ENCODE assay signal across 25 mouse cellular contexts in the genomic region with DNA sequence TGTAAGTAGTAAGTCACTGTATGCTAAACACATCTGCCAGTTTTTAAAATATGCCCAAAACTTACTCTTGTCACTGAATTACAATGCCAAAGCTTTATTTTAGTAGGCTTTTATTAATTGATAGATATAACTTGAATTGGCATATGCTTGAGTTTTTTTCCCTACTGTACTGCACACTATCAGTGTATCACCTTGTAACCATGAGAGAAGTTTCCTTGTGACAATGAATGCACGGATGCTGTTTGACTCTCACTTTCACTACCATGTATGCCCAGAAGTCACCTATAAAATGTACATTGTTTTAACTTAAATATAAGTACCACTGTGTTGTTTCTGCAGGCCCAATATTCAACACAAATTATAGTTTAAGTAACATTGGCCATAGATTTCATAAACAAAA.
"Had no signal": no experiment of that assay in that cellular context is flagged by ENCODE, and none has a peak within 500 bp of the region (broad histone marks: within the 10 kb centered on the region; RNA-seq: fewer than 3 reads in every experiment).

No protein-coding gene starts in this region.

- H3K27ac ChIP-seq: embryonic facial prominence, embryonic 10.5 days; embryonic facial prominence, embryonic 12.5 days; embryonic facial prominence, embryonic 13.5 days; embryonic facial prominence, embryonic 15.5 days; forebrain, embryonic 10.5 days; forebrain, embryonic 13.5 days; forebrain, embryonic 15.5 days; gastrocnemius, adult 2 months; heart, adult 2 months had no signal

- H3K9ac ChIP-seq: embryonic facial prominence, embryonic 12.5 days; embryonic facial prominence, embryonic 13.5 days; embryonic facial prominence, embryonic 15.5 days; forebrain, embryonic 13.5 days; forebrain, embryonic 15.5 days had no signal

- H3K4me3 ChIP-seq: embryonic facial prominence, embryonic 10.5 days; embryonic facial prominence, embryonic 12.5 days; embryonic facial prominence, embryonic 13.5 days; embryonic facial prominence, embryonic 15.5 days; erythroblast, embryonic 14.5 days; forebrain, embryonic 10.5 days; forebrain, embryonic 13.5 days; forebrain, embryonic 15.5 days; gastrocnemius, adult 2 months; heart, adult 2 months had no signal

- H3K27me3 ChIP-seq: embryonic facial prominence, embryonic 12.5 days; embryonic facial prominence, embryonic 13.5 days; embryonic facial prominence, embryonic 15.5 days; forebrain, embryonic 13.5 days; forebrain, embryonic 15.5 days had no signal

- DNase-seq: cerebellum, adult 2 months; cerebellum, adult 8-10 months; cerebellum, adult 9-10 months; cerebellum, adult 9-11 months; cerebellum, postnatal 10 days; cerebellum, postnatal 14 days; cerebellum, postnatal 25 days; cerebellum, postnatal 36 days; embryo, embryonic 11 days; gastrocnemius, adult 2 months; gastrocnemius, postnatal 10 days; gastrocnemius, postnatal 14 days; gastrocnemius, postnatal 25 days; gastrocnemius, postnatal 36 days; heart, adult 11 months; heart, adult 18-20 months; heart, adult 2 months had no signal

- H3K4me1 ChIP-seq: embryonic facial prominence, embryonic 10.5 days; embryonic facial prominence, embryonic 12.5 days; embryonic facial prominence, embryonic 13.5 days; embryonic facial prominence, embryonic 15.5 days; forebrain, embryonic 10.5 days; forebrain, embryonic 15.5 days had no signal

- H3K9me3 ChIP-seq: embryonic facial prominence, embryonic 10.5 days; embryonic facial prominence, embryonic 12.5 days; embryonic facial prominence, embryonic 13.5 days; embryonic facial prominence, embryonic 15.5 days; forebrain, embryonic 10.5 days; forebrain, embryonic 13.5 days; forebrain, embryonic 15.5 days had no signal

- H3K4me2 ChIP-seq: embryonic facial prominence, embryonic 12.5 days; embryonic facial prominence, embryonic 13.5 days; embryonic facial prominence, embryonic 15.5 days; forebrain, embryonic 13.5 days; forebrain, embryonic 15.5 days had no signal

- H3K36me3 ChIP-seq: embryonic facial prominence, embryonic 10.5 days; embryonic facial prominence, embryonic 12.5 days; embryonic facial prominence, embryonic 13.5 days; embryonic facial prominence, embryonic 15.5 days; forebrain, embryonic 10.5 days; forebrain, embryonic 15.5 days had no signal
